Mouse (Mus musculus) brain, adult 10 weeks (tissue): ENCODE measurements around the gene Gm26661. TPM values are rescaled to one million over a fixed set of nuclear protein-coding genes. Genes with fewer than 3 reads are reported as not detected.

Experiments used
- polyA plus RNA-seq: library from polyadenylated mRNA; stranded (reverse); fragments of 350-450 nt; fragmentation: Illumina TruSeq; extraction: RNeasy Lipid Tissue Mini Kit (QIAGEN cat#74804); gene quantifications from one replicate; pipeline ENCODE4 v1.2.3, GENCODE M21; 2015; ENCODE audit warnings: low read depth, low replicate concordance

The Gm26661 gene
- polyA plus RNA-seq = not detected

DNA sequence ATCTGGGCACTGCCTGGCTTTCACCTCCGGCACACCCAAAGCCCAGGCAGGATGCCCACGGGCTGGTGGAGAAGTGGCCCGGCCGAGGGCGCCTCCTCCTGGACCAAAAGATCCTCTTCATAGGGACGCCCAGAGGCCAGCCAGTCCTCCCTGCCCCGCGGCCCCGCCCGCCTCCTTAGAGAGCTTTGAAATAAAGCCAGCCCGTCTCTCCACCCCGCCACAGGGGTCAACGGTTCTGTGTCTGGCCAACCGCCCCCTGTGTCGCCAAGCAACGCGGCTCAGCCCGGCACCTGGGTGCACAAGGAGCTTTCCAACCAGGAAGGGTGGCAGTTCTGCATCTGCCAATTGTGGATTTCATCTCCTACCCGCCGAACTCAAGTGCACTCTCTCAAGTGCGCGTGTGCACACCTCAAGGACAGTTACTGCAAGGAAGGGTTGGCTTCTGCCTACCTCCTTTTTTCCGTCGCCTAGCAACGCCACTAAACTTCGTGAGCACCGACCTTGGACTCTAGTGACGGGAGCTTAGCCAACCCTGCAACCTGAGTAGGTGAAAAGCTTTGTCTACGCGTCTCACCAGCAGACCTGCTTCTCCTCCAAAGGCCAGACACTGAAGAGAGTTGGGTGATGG lies at the start of gene Gm26661:
Gene Gm26661, plus strand, starts transcription at position 56 of the 628 bp plus-strand sequence.

DNA sequence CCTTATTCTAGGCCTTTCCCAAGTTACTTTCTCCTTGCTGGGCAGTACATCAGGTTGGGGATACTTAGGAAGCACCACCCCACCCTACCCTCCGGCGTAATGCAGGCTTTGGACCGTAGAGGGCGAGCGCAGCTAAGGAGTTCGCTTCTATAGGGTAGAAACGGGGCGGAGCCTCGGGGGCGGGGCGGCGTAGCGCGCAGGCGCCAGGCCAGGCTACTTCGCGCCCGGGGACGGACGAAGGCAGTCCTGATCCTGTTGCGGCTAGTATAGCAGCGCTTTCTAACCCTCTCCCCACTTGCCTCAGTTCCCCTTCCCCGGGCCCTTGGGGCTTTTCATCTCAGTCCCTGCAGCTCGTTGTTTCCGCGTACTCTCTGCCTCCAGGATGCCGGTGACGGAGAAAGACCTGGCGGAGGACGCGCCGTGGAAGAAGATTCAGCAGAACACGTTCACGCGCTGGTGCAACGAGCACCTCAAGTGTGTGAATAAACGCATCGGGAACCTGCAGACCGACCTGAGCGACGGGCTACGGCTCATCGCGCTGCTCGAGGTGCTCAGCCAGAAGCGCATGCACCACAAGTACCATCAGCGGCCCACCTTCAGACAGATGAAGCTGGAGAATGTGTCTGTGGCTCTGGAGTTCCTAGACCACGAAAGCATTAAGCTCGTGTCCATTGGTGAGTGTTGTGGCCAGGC lies 26.5 kb downstream of the Gm26661 start, which contains the start of gene Flnb:
Gene Flnb, plus strand, starts transcription at position 188 of the 693 bp plus-strand sequence.

Other genes starting within 250 kb of the Gm26661 start
- gene Gm3558, start 223.0 kb upstream of the Gm26661 start, polyA plus RNA-seq = 2.9 TPM
- gene Gm10338, start 196.0 kb upstream of the Gm26661 start, polyA plus RNA-seq = not detected
- gene Gm10128, start 147.6 kb upstream of the Gm26661 start, polyA plus RNA-seq = not detected
- gene Flnb, start 26.4 kb downstream of the Gm26661 start, polyA plus RNA-seq = 19.1 TPM
- gene Gm45521, start 165.7 kb downstream of the Gm26661 start, polyA plus RNA-seq = not detected
- not detected for gene Dnase1l3, start 203.0 kb downstream of the Gm26661 start, polyA plus RNA-seq
- 66.1 TPM for gene Abhd6, start 211.3 kb downstream of the Gm26661 start, polyA plus RNA-seq